Mouse (Mus musculus) liver, embryonic 14.5 days (tissue): ENCODE measurements at regions not wholly inside any gene's neighbourhood (a gene's known extent, or its start where the extent isn't known, plus 50 kb on each side); places are given as distances from the start of the nearest gene placed in this dataset.

ENCODE experiments used
- CTCF ChIP-seq: IDR thresholded peaks from 2 replicates; pipeline ENCODE4 v1.5.1; 2016; ENCODE audit warnings: antibody characterized with exemption, low read depth, control low read depth
- EP300 ChIP-seq: IDR thresholded peaks from 2 replicates; pipeline ENCODE4 v1.6.1; 2016; ENCODE audit warnings: antibody characterized with exemption, low read depth

GRCm38 (mm10) chr10:117434871-117435733, 55.3 kb upstream of the Cpsf6 start:
- TF ChIP-seq CTCF: peak; percentile 98
- TF ChIP-seq EP300: no peak
